Mouse (Mus musculus) testis, adult 2 months (tissue): Measurements from ENCODE around the gene Olfr314.

ENCODE experiments used
- CTCF ChIP-seq: fragments of 200-500 bp; IDR thresholded peaks from 2 replicates; pipeline ENCODE4 v1.5.1; 2012; ENCODE audit warnings: low read depth, mild to moderate bottlenecking, inconsistent platforms, low read length, moderate library complexity; ENCODE audit not compliant: control insufficient read depth, insufficient read depth, insufficient replicate concordance
- POLR2A ChIP-seq: fragments of 200-500 bp; IDR thresholded peaks from 2 replicates; pipeline ENCODE4 v1.6.1; 2012; ENCODE audit warnings: low read depth, mild to moderate bottlenecking, inconsistent platforms, low read length, moderate library complexity; ENCODE audit not compliant: control insufficient read depth

- TF ChIP-seq POLR2A (peak; percentile 85), CTCF (no peak)
These were observed 18.9 kb downstream of the Olfr314 start, which contains the start of gene Fam183b for GRCm38 (mm10) chr11:58801558-58802228.
